Mouse (Mus musculus) cerebellum, adult 2 months (tissue): Measurements from ENCODE around the gene Tars2.

ENCODE experiments used
- CTCF ChIP-seq: fragments of 200-500 bp; IDR thresholded peaks from 2 replicates; pipeline ENCODE4 v1.5.1; 2011; ENCODE audit warnings: low read depth, mild to moderate bottlenecking, control low read depth, low read length, moderate library complexity, borderline replicate concordance; ENCODE audit not compliant: insufficient read depth
- POLR2A ChIP-seq: fragments of 200-500 bp; IDR thresholded peaks from 2 replicates; pipeline ENCODE4 v1.6.1; 2011; ENCODE audit warnings: low read length, control low read depth, borderline replicate concordance; ENCODE audit not compliant: insufficient read depth

GRCm38 (mm10) chr3:95698286-95698685 is 61.7 kb downstream of the Tars2 start:
- TF ChIP-seq CTCF = no peak
- TF ChIP-seq POLR2A = no peak
